Mouse (Mus musculus) layer of hippocampus, postnatal 36 days (tissue): ENCODE results near the gene Cdk14. TPM values are rescaled to one million over a fixed set of nuclear protein-coding genes. Genes with fewer than 3 reads are reported as not detected.
"Not testable (repeated sequence)": the region's sequence is repeated elsewhere in the genome, so short reads cannot be mapped to it uniquely, and the experiment has no call there.

Source experiments
- DNase-seq, 2 experiments: peaks; one replicate each; pipeline ENCODE4 v3.0.0; 2022
- total RNA-seq, 2 experiments: library from RNA; stranded (reverse); gene quantifications; 2 replicates each; pipeline ENCODE4 v1.2.3; 2021

Cdk14 gene
- total RNA-seq, 2 experiments from 2014 or later: 254 to 260 TPM

DNA sequence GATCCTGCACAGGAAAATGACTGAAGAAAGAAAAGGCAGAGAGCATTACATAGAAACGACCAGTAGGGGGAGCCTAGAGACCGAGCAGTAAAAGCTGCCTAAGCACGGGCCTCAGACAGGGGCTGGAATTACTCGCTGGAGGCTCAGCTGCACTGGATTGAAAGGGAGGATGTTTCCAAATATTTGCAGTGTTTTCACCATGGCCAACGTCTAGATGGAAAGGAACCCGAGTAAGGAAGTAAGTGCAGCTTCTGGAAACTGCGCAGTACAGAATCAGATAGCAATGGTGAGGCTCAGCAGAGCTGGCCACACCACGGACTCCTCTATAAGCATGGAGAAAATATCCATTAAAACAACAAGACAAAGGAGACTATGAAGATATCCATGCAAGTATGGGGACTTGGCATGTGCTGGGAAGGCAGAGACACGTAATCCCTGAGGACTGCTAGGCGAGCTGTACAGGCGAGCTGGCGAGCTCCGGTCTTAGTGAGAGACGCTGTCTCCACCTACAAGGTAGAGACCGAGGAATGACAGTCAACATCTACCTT is 458.0 kb downstream of the Cdk14 start:
- peak; percentile 24 to 49 for DNase-seq

DNA sequence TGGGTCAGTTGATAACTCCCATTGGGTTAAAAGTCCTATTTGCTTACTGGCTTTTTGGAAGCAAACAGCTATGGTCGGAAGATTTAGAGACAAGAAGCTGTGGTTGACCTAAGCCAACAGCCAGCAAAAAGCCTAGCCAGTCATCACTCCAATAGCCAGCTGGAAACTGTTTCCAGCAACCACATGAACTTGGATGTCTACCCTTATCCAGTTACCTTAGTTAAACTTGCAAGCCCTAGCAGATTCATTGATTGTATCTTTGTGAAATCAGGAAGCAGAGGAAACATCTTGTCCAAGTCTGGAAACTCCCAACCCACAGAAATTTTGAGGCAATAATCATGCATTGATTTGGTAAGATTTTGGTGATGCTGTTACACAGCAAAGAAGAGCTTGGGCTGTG is 458.5 kb downstream of the Cdk14 start:
- DNase-seq: no peak

DNA sequence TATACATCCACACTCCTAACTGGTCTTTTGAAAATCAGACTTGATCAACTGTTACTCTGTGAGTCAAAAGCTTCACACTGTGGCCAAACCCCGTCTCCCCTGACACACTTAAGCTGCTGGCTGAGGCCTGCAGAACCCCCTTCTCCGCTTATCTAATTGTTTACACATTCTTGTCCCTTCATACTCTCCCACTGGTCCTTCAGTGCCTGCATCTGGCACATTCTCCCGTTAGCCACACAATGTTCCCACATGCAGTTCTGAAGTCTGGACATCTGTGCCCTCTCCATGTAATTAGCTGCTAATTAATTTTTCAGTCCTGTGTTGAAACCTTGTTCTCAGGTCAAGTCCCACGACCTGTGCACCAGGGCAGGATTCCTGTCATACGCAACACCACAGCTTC is 460.7 kb downstream of the Cdk14 start:
- no peak for DNase-seq

DNA sequence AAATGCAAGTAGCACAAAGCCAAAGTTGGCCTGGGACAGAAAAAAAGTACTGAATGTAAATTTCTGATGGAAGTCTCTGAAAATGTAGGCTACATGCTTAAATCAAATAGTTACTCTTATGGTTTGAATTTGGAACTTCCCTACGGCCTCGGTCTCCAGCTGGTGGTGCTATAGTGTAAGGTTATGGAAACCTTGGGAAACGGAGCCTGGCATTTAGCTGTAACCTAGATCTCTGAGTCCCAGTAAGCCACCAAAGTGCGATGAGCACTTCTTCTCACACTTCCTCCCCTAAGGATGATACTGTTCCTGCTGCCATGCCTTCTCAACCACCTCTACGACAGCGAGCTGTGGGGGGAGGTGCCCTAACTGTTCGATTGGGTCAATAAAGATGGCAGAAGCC is 464.1 kb downstream of the Cdk14 start:
- no peak for DNase-seq

DNA sequence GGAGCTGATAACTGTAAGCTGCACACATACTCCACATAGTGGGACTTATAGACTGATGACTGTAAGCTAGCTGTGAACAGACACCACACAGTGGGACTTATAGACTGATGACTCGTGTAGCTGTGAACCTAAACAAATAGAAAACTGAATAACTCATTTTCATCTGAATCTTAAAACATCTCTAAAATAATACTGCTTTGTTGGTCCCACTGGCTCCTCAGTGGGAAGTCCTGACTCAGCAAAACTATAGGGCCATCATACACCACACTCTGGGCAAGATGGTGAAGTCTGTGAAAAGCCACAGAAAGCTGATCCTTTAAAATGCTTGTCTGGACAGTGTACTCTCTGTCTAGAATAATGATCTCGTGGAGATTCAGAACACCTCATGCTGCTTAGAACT is 464.7 kb downstream of the Cdk14 start:
- no peak for DNase-seq

DNA sequence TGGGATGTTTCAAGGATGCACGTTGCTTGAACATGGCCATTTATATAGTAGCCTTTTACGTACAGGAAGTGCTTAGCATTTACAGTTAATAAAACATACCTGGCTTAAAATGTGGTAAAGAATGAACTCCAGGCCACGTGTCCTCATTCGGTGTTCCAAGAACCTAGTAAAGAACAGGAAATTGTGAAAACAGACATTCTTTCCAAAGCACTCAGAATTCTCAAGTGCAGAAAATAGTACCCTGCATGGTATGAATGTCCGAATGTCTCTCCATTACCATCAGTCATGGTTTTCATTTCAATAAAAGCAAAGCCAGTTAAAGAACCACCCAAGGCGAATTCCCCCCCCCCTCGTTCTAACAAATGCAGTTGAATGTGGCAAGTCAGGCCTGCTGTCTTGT is 470.7 kb downstream of the Cdk14 start:
- DNase-seq: no peak

DNA sequence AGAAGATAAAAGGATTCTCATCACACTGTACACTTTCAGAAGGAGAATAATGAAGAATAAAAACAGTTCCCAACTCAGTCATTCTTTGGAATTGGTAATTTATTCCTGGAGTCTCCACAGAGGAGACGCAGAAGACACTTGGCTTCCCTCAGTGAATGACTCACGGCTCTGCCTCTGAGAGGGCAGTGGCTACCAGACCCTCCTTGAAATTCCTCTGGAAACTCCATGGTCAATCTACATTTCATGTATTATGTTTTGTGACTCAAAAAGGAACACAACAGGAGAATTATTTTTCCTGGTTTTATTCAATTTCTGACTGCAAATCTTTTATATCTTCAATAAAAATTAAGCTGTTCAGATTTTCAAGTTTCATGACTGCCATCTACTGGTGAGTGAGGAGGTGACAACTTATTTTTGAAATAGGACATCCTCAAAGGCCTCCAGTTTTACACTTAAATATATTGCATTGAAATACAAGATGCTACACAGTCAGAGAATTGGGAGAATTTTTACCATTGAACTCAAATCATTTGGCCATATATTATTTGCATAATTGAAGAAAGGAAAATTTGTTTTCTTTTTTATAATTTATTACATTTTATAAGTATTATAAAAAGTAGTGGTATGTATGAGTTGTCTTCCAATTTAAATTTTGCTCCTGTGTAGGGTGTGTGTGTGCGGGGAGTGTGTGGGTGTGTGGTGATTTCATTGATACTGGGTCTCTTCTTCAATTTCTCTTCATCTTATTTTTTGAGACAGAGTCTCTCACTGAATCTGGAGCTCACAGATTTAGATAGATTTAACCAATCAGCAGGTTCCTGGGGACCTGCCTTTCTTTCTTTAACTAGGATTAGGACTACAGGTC is 471.8 kb downstream of the Cdk14 start:
- DNase-seq: no peak

DNA sequence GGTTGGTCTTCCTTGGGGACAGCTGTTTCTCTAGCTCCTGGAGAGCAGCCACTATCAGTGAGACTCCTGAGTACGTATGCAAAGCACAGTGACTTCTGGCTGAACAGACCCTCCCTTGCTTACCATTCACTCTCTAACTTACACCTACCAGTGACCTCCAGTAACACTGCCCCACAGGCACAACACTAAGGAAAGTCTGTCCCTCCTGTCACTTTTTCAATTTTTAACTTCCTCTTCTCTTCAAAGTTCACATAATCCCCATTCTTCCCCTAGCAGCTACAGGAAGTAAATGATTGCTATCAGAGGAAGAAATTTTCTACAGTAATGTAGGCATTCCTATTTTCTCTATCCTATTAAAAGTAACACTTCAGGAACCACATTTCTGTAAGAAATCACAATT is 485.0 kb downstream of the Cdk14 start:
- DNase-seq: no peak

DNA sequence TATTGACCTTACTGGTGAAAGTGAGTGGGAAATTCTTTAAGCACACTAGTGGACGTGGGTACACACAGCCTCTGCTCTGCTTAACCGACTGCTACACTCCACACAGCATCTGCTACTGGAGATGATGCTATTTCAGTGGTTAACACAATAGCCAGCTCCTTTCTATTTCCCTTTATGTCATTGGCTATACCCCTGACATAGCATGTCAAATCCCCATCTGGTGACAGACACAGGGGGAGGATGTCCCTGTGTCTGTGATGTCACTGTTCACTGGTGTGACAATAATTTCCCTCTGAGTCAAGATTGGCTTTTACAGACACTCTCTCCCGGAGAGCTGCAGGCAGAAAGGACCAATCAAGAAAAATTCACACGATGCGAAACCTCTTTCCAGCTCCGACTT is 485.6 kb downstream of the Cdk14 start:
- no peak for DNase-seq

DNA sequence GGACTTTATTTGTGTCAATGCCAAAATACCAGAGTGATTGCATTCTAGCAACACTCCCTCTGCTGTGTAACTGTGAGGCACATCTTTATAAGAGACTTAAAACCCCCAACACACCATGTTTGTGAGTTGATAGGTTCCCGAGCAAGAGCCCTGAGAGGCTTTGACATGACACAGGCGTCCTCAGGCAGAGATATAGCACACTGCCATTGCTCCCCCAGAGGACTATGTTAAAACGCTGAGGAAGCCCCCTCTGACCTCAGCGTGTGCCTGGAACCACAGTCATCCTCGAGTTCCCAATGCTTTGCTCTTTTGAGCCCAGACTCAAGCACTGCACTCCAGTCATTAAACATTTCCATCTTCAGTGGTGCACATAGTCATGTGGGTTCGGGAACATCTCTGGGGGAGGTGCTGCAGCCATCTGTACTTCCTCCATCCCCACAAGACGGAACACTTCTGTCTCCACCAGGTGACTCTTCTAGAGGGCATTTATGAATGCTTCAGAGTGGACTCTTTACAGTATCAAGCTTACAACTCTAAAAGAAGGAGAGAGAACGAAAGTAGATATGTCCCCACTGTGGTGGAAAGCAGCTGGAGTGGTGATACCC is 488.5 kb downstream of the Cdk14 start:
- DNase-seq: no peak

DNA sequence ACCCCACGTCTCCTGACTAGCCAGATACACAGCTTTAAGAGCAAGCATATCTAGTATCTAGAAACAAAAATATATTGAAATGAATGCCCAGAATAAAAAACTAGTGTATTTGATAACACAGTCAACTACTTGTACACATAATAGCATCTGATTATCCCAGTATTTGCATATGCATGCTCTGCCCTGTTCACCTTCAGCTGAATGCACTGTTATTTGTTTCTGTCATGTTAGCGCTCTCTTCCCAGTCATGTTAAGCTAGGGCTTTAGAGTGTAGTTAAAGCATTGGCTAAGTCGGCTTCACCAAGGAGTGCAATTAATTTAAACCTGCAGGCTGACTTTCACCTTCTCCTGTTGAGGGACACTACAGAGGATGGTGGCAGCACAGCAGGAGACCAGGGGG is 490.5 kb downstream of the Cdk14 start:
- DNase-seq: no peak

DNA sequence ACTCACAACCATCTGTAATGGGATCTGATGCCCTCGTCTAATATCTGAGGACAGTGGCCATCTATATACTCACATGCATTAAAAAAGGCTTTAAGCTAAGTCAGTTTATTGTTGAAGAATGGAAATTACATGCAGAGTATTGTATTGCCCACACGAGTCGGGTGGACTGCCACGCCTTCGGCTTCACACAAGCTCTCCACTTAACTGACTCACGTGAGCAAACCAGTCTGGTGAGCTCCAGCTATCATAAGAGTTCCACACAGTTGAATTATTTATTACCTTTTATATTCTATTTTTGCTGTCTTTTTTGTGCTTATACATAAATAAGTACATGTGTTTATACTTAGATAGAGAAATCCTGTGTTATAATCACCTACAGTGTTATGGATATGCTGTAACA is 495.2 kb downstream of the Cdk14 start:
- DNase-seq: no peak

DNA sequence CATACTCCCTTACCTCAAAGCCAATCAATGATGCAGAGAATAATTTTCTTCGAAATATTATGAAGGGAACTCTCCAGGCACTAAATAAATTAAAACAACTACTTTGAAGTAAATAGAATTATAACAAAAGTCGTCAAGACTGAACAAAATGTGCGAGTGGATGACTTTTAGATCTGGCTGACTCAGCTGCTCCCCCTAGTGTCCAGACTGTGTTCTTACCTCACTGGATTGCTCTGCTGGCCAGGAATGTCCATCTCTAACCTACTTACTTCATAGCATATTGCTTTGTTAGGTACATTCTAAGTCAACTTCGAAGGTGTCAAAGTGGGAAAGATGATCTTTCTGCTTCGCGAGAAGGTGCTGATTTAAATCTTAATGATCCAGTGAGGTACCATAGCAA is 501.7 kb downstream of the Cdk14 start:
- DNase-seq: peak; percentile 32 to 56

DNA sequence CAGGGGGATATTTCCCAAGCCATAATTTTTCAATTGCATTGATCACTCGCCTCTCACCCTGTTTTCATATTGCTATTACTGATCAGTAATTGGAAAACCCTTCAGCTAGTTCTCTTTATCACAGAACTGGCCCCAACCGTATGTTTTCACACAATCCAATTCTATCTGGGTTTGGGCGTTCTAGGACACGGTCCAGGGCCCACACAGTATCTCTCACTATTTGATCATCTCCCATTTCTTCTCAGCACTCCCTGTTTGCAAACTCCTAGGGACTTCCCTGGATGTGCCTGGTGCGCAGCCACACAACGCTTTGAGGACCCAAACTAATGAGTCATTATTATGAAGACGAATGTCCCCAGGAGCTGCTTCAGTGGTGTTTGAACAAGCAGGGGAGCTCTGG is 502.4 kb downstream of the Cdk14 start:
- DNase-seq: no peak

DNA sequence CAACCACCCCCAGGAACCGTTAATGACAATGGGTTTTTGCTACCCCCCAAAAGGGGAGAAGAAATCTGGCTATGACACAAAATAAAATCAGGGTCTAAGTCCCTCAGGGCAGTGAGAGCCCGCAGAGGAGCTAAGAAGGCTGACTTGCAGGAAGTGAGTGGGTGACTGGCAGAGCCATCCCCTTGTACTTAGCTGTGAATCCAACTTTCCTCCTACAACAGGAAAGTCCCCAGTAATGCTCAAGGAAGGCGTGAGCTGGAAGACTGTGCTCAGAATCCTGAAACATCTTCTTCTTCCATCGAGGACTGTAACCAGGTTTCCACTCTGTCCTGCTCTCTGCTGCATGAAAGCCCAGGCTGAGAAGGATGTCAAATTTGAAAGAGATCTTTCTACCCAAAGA is 502.8 kb downstream of the Cdk14 start:
- no peak for DNase-seq

DNA sequence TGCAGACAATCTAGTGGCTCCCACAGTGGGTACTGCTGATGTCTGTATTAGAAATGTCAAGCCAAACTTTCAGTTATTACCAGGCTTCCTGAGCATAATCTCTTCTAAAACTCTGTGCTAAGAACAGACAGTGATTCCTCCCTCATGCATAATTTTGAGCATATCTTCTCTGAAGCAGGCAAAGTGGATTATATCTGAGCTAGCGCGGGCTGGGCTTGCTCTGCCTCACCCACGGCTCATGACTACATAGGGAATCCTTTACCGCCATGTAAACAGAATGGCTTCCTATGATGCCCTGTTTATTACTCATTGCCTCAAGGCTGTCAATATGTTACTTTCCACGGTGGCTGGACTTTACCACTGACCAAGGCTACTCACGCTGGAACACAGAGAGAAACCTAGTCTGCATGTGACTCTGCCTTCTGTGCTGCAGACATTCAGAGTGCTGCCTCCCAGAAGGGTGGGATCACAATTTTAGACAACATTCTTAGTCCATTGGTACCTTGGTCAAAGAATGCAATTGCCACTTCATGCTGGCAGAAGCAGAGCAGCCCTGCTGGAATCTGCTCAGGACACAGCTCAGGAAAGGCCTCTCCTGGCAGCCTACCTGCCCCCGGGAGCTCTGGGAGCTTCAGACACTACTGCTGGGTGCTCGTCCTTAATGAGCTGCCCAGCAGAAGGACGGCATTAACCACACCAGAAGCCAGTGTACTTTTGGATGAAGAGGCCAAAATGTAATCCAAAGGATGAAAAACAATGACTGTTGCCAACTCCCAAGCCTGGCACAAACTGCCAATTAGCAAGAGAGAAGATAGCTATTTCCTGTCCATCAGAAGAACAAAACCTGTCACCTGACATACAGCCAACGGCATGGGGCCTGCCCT is 503.5 kb downstream of the Cdk14 start:
- peak in 1 of 2 experiments; percentile 33 for DNase-seq

DNA sequence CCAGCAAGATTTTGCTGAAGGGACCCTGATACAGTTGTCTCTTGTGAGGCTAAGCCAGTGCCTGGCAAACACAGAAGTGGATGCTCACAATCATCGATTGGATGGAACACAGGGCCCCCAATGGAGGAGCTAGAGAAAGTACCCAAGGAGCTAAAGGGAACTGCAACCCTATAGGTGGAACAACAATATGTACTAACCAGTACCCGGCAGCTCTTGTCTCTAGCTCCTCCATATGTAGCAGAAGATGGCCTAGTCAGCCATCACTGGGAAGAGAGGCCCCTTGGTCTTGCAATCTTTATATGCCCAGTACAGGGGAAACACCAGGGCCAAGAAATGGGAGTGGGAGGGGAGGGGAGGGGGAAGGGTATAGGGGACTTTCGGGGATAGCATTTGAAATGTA is 515.2 kb downstream of the Cdk14 start:
- DNase-seq: not testable (repeated sequence)

DNA sequence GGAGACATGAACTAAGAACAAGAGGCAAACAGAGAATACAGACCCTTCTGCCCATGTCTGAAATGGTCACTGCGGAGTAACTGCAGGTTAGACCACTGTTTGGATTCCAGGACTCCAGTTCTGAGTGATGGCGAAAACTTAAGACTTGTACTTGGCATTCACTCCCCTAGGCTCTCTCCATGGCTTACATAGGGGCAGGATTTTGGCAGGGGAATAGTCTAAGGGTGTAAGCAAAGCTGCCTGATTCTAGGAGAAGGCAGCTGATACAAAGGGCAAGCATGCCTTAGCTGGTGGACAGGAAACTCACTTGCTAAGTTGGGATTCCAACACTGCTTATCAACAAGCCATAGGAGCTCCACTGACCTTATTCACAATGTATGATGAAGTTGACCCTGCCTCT is 521.9 kb downstream of the Cdk14 start:
- DNase-seq: no peak

DNA sequence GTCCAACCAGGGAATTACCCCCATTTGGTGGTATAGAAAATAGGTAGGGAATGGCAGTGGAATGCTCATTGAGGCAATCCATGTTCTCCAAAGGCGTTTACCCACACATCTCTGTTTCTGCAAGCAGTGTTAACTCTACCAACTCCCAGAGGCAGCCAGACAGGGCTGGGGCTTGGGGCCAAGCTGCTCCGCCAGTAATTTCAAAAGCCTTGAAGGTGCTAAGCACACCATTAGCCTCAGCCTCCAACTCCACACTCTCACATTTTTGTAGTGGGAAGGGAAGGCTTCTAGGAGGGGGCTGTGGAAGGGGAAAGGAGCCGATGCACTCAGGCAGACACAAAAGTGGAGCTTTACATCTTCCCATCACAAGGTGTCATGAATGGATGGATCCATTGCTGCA is 525.1 kb downstream of the Cdk14 start:
- no peak for DNase-seq

DNA sequence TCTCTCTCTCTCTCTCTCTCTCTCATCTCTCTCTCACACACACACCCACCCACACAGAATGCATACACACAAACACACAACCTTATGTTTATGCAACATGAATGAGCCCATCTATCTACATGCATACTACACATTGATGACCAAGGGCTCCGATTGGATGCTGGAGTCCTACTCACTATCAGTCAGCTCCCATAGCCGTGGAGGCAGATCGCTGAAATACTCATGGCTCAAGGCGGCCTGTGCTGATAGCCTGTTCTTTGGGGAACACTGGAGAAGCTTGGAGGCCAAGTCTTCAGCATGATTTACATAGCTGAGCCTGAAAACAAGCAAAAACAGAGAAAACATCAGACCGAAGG is 526.3 kb downstream of the Cdk14 start:
- no peak for DNase-seq

DNA sequence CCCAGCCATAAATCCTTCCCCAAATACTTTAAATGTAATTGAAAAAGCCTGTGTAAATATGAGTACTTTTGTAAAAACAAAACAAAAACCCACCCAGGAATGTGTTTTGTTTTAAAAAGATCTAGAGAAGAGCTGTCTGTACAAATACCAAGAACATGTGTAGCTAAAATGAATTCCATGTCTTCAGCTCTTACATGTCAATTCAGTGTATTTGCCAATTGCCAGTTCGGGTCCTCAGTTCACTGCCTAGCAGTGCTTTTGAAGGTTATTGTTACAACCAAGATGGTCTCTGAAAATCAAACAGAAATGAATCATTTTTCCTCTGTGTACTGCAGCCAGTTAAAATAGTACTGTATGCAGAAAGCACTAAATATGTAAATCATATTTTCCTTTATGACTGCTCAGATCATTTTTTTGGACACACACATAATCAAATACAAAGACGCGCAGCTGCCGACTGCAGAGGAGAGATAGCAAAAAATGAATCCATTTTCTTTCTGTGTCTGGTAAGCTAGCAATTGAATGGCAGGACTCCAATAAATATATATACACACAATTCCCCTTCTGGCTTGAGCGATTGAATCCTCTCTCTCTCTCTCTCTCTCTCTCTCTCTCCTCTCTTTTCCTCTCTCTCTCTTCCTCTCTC is 526.8 kb downstream of the Cdk14 start:
- no peak for DNase-seq

DNA sequence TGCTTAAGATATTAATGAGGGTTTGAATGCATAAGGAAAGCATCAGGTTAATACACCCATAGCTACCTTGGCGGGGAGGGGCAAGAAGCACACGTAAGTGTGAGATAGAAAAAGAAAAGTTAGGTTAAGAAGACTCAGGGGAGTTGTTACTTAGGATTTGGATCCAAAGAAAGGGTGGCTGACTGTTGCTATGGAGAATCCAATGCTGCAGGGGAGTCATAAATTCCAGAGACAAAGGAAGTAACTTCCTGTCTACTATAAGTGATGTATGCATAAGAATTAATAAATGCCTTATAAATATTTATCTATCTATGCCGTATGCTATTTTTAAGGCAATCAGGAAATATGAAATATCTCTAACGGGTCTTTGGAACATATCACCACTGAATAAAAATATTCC is 527.4 kb downstream of the Cdk14 start:
- DNase-seq: no peak
